Mouse (Mus musculus) limb, embryonic 15.5 days (tissue): ENCODE results near the gene Glb1. TPM values are rescaled to one million over a fixed set of nuclear protein-coding genes. Genes with fewer than 3 reads are reported as not detected.

Source experiments
- ATAC-seq: fragments of 200-750 bp; cut with Nextera tagmentation; 2 replicates; pipeline ENCODE4 v1.8.0; 2017; ENCODE audit warnings: low read depth, moderate TSS enrichment; ENCODE audit not compliant: insufficient number of reproducible peaks, low FRiP score, low TSS enrichment
- H3K27ac ChIP-seq: fragments of 300-500 bp; sonication (generic); 2 replicates; pipeline ENCODE4 v1.5.1; 2015; ENCODE audit warnings: moderate library complexity, mild to moderate bottlenecking, inconsistent platforms
- H3K27me3 ChIP-seq: fragments of 300-500 bp; sonication (generic); 2 replicates; pipeline ENCODE4 v1.6.1; 2015; ENCODE audit warnings: inconsistent platforms
- H3K36me3 ChIP-seq: fragments of 300-500 bp; sonication (generic); 2 replicates; pipeline ENCODE4 v1.6.1; 2015; ENCODE audit warnings: inconsistent platforms
- H3K4me1 ChIP-seq: fragments of 300-500 bp; sonication (generic); 2 replicates; pipeline ENCODE4 v1.6.1; 2015; ENCODE audit warnings: inconsistent platforms
- H3K4me2 ChIP-seq: fragments of 300-500 bp; sonication (generic); 2 replicates; pipeline ENCODE4 v1.6.1; 2015; ENCODE audit warnings: mild to moderate bottlenecking, inconsistent platforms
- H3K4me3 ChIP-seq: fragments of 300-500 bp; sonication (generic); 2 replicates; pipeline ENCODE4 v1.5.1; 2015; ENCODE audit warnings: mild to moderate bottlenecking, inconsistent platforms
- H3K9ac ChIP-seq: fragments of 300-500 bp; sonication (generic); 2 replicates; pipeline ENCODE4 v1.6.1; 2015; ENCODE audit warnings: inconsistent platforms
- H3K9me3 ChIP-seq: fragments of 300-500 bp; sonication (generic); 2 replicates; pipeline ENCODE4 v1.6.1; 2016; ENCODE audit warnings: inconsistent platforms
- WGBS: fragments of 180-500 bp; shearing (Covaris S2); methylation state at CpG from one replicate; pipeline ENCODE4 v1.1.7; 2015; 5-methylcytosine and 5-hydroxymethylcytosine counted together
- polyA plus RNA-seq: library from polyadenylated mRNA; unstranded; fragments of >200 nt; fragmentation: Nextera tagmentation; extraction: Ambion mirVana; gene quantifications from 2 replicates; pipeline ENCODE4 v1.2.1, GENCODE M21; 2015

Gene Glb1
- polyA plus RNA-seq, 1 experiment from 2014 or later, result 37.7 TPM

GRCm38 (mm10) chr9:114486808-114487207, 85.9 kb downstream of the Glb1 start:
- 68% methylated on average over 4 of the region's 4 CpGs for WGBS
- Histone ChIP-seq H3K27ac (no peak overlapping the region), H3K9me3 (no peaks in the 10 kb centered on the region), H3K4me1 (no peaks in the 10 kb centered on the region), H3K36me3 (no peaks in the 10 kb centered on the region), H3K4me3 (no peak overlapping the region), H3K9ac (no peak overlapping the region), H3K27me3 (no peaks in the 10 kb centered on the region), H3K4me2 (no peak overlapping the region)
- no peak for ATAC-seq

GRCm38 (mm10) chr9:114487481-114488258, 86.8 kb downstream of the Glb1 start:
- Histone ChIP-seq H3K4me1 (no peaks in the 10 kb centered on the region), H3K27ac (no peak overlapping the region), H3K4me3 (no peak overlapping the region), H3K9ac (no peak overlapping the region), H3K4me2 (no peak overlapping the region), H3K36me3 (no peaks in the 10 kb centered on the region), H3K27me3 (no peaks in the 10 kb centered on the region), H3K9me3 (no peaks in the 10 kb centered on the region)
- ATAC-seq, result no peak
- WGBS, result 74% methylated on average over 23 of the region's 23 CpGs

- no peak overlapping the region for H3K27ac ChIP-seq
- no peak for ATAC-seq
- 78% methylated on average over 7 of the region's 7 CpGs for WGBS
Measured at GRCm38 (mm10) chr9:114496469-114496868, 95.6 kb downstream of the Glb1 start.

GRCm38 (mm10) chr9:114498218-114498617, 97.3 kb downstream of the Glb1 start:
- Histone ChIP-seq H3K4me2 (peak overlapping the region; percentile 34), H3K4me1 (peaks cover 8% of the 10 kb centered on the region; the same call in 1 of the 2 replicates), H3K36me3 (no peaks in the 10 kb centered on the region), H3K27me3 (no peaks in the 10 kb centered on the region), H3K27ac (no peak overlapping the region), H3K9me3 (no peaks in the 10 kb centered on the region), H3K9ac (no peak overlapping the region), H3K4me3 (no peak overlapping the region)
- no peak for ATAC-seq
- 5% methylated on average over 11 of the region's 11 CpGs for WGBS

More at GRCm38 (mm10) chr9:114496469-114496868, 95.6 kb downstream of the Glb1 start:
- Histone ChIP-seq H3K4me1 (peaks cover 8% of the 10 kb centered on the region; the same call in 1 of the 2 replicates), H3K4me2 (no peak overlapping the region), H3K36me3 (no peaks in the 10 kb centered on the region), H3K4me3 (no peak overlapping the region), H3K9ac (no peak overlapping the region), H3K9me3 (no peaks in the 10 kb centered on the region), H3K27me3 (no peaks in the 10 kb centered on the region)

GRCm38 (mm10) chr9:114499783-114500515, 99.1 kb downstream of the Glb1 start:
- no peak overlapping the region for H3K27ac ChIP-seq
- no peaks in the 10 kb centered on the region for H3K9me3 ChIP-seq
- H3K4me1 ChIP-seq, result peaks cover 8% of the 10 kb centered on the region; the same call in 1 of the 2 replicates
- no peak overlapping the region for H3K9ac ChIP-seq
- no peaks in the 10 kb centered on the region for H3K36me3 ChIP-seq
- no peak overlapping the region for H3K4me3 ChIP-seq
- no peak overlapping the region for H3K4me2 ChIP-seq
- ATAC-seq, result no peak
- 21% methylated on average over 15 of the region's 15 CpGs for WGBS
- H3K27me3 ChIP-seq, result no peaks in the 10 kb centered on the region

GRCm38 (mm10) chr9:114501111-114501510, 100.2 kb downstream of the Glb1 start:
- WGBS, result 94% methylated on average over 7 of the region's 7 CpGs
- ATAC-seq, result no peak

GRCm38 (mm10) chr9:114501913-114502312, 101.0 kb downstream of the Glb1 start:
- ATAC-seq, result no peak
- no peak overlapping the region for H3K4me2 ChIP-seq
- no peak overlapping the region for H3K27ac ChIP-seq
- no peaks in the 10 kb centered on the region for H3K27me3 ChIP-seq
- no peaks in the 10 kb centered on the region for H3K9me3 ChIP-seq
- H3K4me3 ChIP-seq, result no peak overlapping the region
- H3K4me1 ChIP-seq, result peaks cover 8% of the 10 kb centered on the region; the same call in 1 of the 2 replicates
- H3K9ac ChIP-seq, result no peak overlapping the region
- H3K36me3 ChIP-seq, result no peaks in the 10 kb centered on the region
- WGBS, result 95% methylated on average over 11 of the region's 11 CpGs

More at GRCm38 (mm10) chr9:114501111-114501510, 100.2 kb downstream of the Glb1 start:
- Histone ChIP-seq H3K4me2 (no peak overlapping the region), H3K9me3 (no peaks in the 10 kb centered on the region), H3K4me3 (no peak overlapping the region), H3K36me3 (no peaks in the 10 kb centered on the region), H3K27me3 (no peaks in the 10 kb centered on the region), H3K9ac (no peak overlapping the region), H3K4me1 (peaks cover 8% of the 10 kb centered on the region; the same call in 1 of the 2 replicates), H3K27ac (no peak overlapping the region)

GRCm38 (mm10) chr9:114502711-114503427, 102.0 kb downstream of the Glb1 start:
- H3K4me3 ChIP-seq, result no peak overlapping the region
- no peaks in the 10 kb centered on the region for H3K36me3 ChIP-seq
- peaks cover 8% of the 10 kb centered on the region; the same call in 1 of the 2 replicates for H3K4me1 ChIP-seq
- H3K27me3 ChIP-seq, result no peaks in the 10 kb centered on the region
- H3K9ac ChIP-seq, result no peak overlapping the region
- H3K4me2 ChIP-seq, result no peak overlapping the region
- H3K9me3 ChIP-seq, result no peaks in the 10 kb centered on the region
- H3K27ac ChIP-seq, result peak overlapping the region; percentile 47
- 0 out of 2 replicates have a peak, but pooled peaks have one; percentile 60 for ATAC-seq
- 55% methylated on average over 15 of the region's 15 CpGs for WGBS

- peaks cover 2% of the 10 kb centered on the region; the same call in 1 of the 2 replicates for H3K4me1 ChIP-seq
- no peak within 1 kb of the TSS for H3K9ac ChIP-seq
- 81% methylated on average over 9 of the region's 9 CpGs for WGBS
- ATAC-seq, result no peak
- H3K36me3 ChIP-seq, result no peaks in the 10 kb centered on the region
- no peak within 1 kb of the TSS for H3K4me3 ChIP-seq
- no peak within 1 kb of the TSS for H3K4me2 ChIP-seq
- no peaks in the 10 kb centered on the region for H3K27me3 ChIP-seq
- no peaks in the 10 kb centered on the region for H3K9me3 ChIP-seq
- H3K27ac ChIP-seq, result no peak within 1 kb of the TSS
Measured at GRCm38 (mm10) chr9:114504816-114505215, 103.9 kb downstream of the Glb1 start, which contains the start of gene Ccr4. Ccr4 (minus strand) TSS chr9:114504916.

GRCm38 (mm10) chr9:114506564-114506963, 105.7 kb downstream of the Glb1 start:
- H3K4me2 ChIP-seq, result no peak overlapping the region
- H3K4me3 ChIP-seq, result no peak overlapping the region
- no peaks in the 10 kb centered on the region for H3K4me1 ChIP-seq
- H3K9ac ChIP-seq, result no peak overlapping the region
- H3K27me3 ChIP-seq, result no peaks in the 10 kb centered on the region
- H3K9me3 ChIP-seq, result no peaks in the 10 kb centered on the region
- WGBS, result 80% methylated on average over 4 of the region's 4 CpGs
- no peak overlapping the region for H3K27ac ChIP-seq
- no peaks in the 10 kb centered on the region for H3K36me3 ChIP-seq
- no peak for ATAC-seq

GRCm38 (mm10) chr9:114507421-114507820, 106.5 kb downstream of the Glb1 start:
- Histone ChIP-seq H3K9me3 (no peaks in the 10 kb centered on the region), H3K36me3 (no peaks in the 10 kb centered on the region), H3K4me1 (no peaks in the 10 kb centered on the region), H3K27me3 (no peaks in the 10 kb centered on the region), H3K9ac (no peak overlapping the region), H3K27ac (no peak overlapping the region), H3K4me2 (no peak overlapping the region), H3K4me3 (no peak overlapping the region)
- ATAC-seq, result no peak
- WGBS, result 90% methylated on average over 9 of the region's 9 CpGs
